Mouse (Mus musculus) frontal cortex, postnatal 14 days (tissue): ENCODE measurements around the gene Cspg4.
"Not testable (repeated sequence)": the region's sequence is repeated elsewhere in the genome, so short reads cannot be mapped to it uniquely, and the experiment has no call there.

Experiments
- DNase-seq, 2 experiments: peaks; one replicate each; pipeline ENCODE4 v3.0.0; 2022; ENCODE audit warnings: low spot score in 2 of 2

Cspg4 gene

DNA sequence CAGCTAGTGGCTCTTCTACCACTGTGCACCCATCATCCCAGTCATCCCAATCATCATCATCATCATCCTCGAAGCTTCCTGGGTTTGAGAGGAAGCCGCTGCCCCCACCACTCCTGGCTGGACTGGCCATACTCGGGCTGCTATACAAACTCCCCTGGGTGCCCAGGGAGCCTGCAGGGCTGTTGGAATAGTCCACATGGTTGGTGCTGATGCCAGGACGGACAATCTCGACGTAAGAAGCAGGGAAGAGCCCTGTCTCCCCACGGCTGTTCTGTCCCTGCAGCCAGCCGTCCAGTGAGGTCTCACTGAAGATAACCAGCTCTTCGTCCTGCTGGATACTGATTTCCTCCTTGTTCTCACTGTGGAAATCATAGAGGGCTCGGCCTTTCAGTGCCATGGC lies 61.6 kb downstream of the Cspg4 start:
- no peak for DNase-seq

GRCm38 (mm10) chr9:56927191-56928012 lies 62.6 kb downstream of the Cspg4 start:
- no peak for DNase-seq

DNA sequence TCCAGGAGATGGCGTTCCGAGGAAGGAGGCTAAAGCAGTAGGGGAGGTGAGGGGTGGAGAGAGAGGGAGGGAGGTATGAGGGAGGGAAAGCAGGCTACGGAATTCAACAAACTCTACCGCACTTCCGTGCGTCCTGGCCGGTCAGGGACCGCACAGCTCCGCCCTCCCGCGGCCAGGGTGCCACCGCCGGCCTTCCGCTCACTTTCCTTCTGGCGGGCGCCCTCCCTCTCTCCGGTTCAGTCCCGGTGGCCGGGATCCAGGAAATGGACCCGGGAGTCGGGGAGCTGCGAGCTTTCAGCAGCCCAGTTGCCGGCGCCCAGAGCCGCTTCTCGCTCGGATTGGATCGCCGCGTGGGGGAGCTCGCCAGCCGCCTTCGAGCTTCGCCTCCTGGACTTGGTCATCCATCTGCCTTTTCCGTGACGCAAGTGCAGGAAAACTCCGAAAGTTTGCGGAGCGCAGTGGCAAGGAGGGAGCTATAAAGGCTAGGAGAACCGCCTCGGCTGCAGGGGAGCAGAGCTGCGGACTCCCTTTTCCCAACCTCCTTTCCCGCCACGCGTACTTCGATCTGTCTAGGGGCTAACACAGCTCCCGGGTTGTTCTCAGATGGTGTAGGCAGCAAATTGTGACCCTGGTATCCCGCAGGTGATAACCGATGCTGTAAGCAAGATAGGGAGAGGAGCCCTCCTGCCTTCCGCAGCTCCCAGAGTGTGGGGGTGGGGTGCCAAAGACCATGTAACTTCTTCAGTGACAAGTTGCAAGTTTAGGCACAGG lies 63.4 kb downstream of the Cspg4 start, which contains the start of gene Snx33:
Snx33 (minus strand) TSS at position 331 of the 771 bp plus-strand sequence.
- DNase-seq = peak; percentile 62 to 83

- no peak for DNase-seq
Observed at GRCm38 (mm10) chr9:56929496-56929895, 64.7 kb downstream of the Cspg4 start.

- DNase-seq = no peak
Observed at GRCm38 (mm10) chr9:56930556-56930955, 65.7 kb downstream of the Cspg4 start.

GRCm38 (mm10) chr9:56936861-56937222 lies 72.0 kb downstream of the Cspg4 start:
- no peak for DNase-seq

DNA sequence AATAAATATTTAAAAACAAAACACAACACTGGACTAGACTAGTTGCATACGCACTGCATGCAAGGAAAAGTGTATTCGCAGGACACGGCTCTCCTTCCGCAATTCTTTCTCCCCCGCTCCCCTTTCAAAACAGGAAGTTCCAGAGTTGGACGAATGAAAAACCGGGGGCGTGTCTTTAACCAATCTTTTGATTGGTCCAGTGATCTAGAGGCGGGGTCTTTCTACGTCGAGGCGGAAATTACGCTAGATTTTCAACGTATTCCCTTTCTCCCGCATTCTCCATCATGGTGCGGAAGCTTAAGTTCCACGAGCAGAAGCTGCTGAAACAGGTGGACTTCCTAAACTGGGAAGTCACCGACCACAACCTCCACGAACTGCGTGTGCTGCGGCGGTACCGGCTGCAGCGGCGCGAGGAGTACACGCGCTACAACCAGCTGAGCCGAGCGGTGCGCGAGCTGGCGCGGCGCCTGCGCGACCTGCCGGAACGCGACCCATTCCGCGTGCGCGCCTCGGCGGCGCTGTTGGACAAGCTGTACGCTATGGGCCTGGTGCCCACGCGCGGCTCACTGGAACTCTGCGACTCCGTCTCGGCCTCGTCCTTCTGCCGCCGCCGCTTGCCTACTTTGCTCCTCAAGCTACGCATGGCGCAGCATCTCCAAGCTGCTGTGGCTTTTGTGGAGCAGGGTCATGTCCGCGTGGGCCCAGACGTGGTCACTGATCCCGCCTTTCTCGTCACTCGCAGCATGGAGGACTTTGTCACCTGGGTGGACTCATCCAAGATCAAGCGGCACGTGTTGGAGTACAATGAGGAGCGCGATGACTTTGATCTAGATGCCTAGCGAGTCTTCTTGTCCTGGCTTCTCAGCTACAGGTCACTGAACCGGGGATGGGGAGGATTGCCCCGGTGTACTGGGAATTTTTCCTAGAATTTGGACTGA lies 72.7 kb downstream of the Cspg4 start, which contains the start of gene Imp3:
Imp3 (plus strand) TSS at position 253 of the 938 bp plus-strand sequence.
- peak; percentile 83 to 85 for DNase-seq

GRCm38 (mm10) chr9:56938374-56938773 lies 73.5 kb downstream of the Cspg4 start:
- DNase-seq = no peak

DNA sequence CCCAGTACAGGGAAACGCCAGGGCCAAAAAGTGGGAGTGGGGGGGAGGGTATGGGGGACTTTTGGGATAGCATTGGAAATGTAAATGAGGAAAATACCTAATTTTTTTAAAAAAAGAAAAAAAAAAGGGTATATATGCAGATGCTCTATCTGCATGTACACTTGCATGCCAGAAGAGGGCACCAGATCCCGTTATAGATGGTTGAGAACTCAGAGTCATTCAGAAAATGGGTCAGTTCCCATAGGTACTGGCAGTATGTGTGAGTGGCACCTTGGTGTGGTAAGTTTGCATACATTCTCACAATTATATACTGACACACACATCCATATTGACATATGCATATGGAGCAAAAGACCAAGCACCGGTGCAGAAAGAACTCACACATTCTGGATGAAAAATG lies 82.6 kb downstream of the Cspg4 start:
- DNase-seq = not testable (repeated sequence)

DNA sequence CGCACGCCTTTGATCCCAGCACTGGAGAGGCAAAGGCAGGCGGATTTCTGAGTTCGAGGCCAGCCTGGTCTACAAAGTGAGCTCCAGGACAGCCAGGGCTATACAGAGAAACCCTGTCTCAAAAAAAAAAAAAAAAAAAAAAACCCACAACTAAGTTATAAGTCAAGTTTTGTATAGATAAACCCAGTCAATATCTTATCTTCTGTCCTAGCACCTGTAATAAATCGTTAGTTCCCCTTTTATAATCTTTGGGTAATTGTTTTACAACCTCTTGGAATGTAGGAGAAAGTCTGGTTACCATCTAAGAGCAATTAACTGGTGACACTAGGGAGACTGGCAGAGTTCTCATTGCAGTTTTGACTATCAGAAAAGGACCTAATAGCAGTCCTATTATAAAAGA lies 83.9 kb downstream of the Cspg4 start:
- DNase-seq = not testable (repeated sequence)
